Mouse (Mus musculus): ENCODE data around the gene Bmpr2.

Bmpr2 gene

DNA sequence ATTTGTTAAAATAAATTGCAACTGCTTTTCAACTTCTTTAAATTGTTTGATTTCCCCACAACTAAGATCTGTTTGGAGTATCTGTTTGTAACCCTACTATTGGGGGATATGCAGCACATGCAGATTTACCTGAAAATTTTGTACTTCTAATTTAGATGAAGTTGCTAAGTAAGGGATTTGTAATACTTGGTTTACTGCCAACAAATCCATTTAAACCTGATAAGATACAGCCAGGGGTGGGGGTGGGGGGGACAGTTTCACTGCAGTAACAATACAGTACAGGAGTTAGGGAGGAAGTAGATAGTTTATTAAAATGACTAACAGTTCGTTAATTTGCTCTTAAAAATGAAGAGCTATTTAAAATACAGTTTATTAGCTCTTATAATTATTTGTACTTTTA is 98.9 kb downstream of the Bmpr2 start:
- TF ChIP-seq GATA4 (IDR thresholded peaks at IDR 0.05; ENCODE audit: insufficient replicate concordance, low read length): no peak

- no peak for TF ChIP-seq GATA4 (IDR thresholded peaks at IDR 0.05; ENCODE audit: insufficient replicate concordance, low read length)
These were observed 104.8 kb downstream of the Bmpr2 start for GRCm38 (mm10) chr1:59868041-59868440.

GRCm38 (mm10) chr1:59874023-59874422 is 110.8 kb downstream of the Bmpr2 start:
- TF ChIP-seq GATA4 (IDR thresholded peaks at IDR 0.05; ENCODE audit: insufficient replicate concordance, low read length): no peak

DNA sequence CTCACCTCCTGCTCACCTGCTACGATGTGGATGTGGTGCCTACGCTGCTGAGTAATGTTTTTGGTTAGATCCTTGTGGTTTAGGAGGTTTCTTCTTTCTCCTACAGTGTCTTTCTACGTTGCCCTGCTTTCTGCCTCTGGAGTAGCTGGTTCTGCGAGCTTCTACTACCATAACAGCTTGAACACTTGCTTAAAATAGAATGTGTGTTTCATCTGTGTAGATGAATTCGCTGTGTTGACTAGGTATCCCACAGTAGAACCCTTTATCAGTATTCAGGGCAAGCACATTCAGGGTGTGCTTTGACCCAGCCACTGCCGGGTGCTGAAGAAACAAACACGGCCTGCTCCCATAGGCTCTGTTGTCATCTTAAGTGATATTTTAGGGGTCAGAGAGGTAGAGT is 114.9 kb downstream of the Bmpr2 start:
- TF ChIP-seq GATA4 (IDR thresholded peaks at IDR 0.05; ENCODE audit: insufficient replicate concordance, low read length): no peak

DNA sequence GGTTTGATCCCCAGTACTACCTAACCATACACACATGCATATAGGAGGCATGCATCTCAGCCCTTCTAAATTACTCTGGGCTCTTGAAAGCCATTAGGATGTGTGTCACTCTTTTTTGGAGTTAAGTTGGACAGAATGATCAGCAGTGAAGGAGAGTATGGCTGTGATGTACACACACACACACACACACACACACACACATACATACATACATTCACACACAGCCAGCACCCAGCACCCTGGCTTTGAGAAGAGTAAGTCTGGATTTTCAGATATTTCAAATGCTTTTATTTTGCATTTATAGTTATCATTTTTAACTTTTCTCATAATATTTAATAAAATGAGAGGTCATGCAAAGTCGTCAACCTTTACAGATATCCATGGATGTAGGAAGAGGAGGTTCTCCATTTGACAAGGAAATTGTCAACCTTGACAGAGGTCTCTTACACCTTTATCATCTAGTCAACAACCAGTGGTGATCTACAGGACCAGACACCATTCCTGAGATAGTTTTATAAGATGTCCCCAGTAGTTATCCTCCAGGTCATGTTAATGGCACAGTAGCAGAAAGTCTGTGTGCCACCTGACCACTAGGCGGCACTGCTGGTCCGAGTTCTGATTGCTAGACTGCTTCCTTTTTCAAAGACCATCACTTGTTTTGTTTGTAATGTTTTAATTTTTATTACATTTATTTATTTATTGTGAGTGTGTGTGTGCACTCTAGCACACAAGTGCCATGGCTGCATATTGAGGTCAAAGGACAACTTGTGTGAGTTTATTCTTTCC is 120.3 kb downstream of the Bmpr2 start:
- TF ChIP-seq GATA4 (IDR thresholded peaks at IDR 0.05; ENCODE audit: insufficient replicate concordance, low read length): no peak

DNA sequence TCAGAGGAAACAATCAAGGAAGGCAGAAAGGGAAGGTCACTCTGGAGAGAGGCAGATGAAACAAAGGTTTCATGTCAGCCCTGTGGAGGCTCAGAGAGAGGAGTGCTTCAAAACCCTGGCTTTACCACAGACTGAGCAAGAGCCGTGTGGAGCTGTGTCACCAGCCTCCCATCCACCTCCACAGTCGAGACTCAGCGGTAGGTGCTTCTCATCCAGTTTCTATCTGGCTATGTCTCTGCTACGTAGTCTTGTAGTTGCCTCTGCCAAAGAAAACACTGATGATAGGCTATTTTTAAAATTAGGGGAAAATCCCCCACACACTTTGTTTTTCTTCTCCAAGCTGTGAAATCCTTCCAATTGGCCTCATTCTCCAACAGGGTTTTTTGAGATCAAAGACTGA is 123.7 kb downstream of the Bmpr2 start:
- no peak for TF ChIP-seq GATA4 (IDR thresholded peaks at IDR 0.05; ENCODE audit: insufficient replicate concordance, low read length)

DNA sequence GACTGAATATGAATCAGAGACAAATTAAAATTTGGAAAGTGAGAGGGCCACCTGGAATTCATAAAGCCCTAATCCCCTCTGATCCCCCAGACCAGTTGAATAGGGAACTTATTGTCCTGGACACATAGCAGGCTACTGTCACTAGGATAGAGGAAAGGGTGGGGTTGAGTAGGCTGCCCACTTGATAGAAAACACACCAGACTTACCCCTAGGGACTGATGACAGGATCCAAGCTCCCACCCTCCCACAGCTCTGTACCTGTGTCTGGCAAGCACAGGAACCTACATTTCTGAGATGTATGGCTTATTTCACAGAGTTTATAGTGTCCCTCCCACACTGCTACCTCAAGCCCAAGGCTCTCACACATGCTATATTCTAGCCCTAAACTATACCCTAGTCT is 124.8 kb downstream of the Bmpr2 start:
- TF ChIP-seq GATA4 (IDR thresholded peaks at IDR 0.05; ENCODE audit: insufficient replicate concordance, low read length): no peak

DNA sequence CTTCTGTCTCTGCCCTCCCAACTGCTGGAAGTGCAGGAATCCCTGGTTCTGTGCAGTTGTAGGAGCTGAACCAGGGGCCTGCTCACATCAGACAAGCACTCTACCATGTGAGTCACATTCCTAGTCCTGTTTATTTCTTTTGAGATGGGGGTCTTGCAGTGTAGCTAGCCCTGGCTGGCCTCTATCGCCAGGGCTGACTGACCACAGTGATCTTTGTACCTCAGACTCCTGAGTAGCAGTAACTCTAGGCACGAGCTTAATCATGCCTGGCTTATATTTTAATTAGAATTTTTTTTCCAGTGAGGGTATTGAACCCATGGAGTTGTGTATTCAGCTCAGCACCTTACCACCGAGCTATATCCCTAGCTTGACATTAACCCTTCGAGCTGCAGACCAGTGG is 128.0 kb downstream of the Bmpr2 start:
- TF ChIP-seq GATA4 (IDR thresholded peaks at IDR 0.05; ENCODE audit: insufficient replicate concordance, low read length): no peak

DNA sequence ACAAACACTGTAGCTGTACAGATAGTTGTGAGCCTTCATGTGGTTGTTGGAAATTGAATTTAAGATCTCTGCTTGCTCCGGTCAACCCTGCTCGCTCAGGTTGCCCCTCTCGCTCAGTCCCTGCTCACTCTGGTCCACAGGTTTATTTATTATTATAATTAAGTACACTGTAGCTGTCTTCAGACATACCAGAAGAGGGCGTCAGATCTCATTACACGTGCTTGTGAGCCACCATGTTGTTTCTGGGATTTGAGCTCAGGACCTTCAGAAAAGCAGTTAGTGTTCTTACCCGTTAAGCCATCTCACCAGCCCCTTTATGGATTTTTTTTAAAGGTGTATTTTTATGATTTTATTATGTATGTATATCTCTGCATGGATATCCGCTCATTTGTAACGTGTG is 129.6 kb downstream of the Bmpr2 start:
- TF ChIP-seq GATA4 (IDR thresholded peaks at IDR 0.05; ENCODE audit: insufficient replicate concordance, low read length): no peak

DNA sequence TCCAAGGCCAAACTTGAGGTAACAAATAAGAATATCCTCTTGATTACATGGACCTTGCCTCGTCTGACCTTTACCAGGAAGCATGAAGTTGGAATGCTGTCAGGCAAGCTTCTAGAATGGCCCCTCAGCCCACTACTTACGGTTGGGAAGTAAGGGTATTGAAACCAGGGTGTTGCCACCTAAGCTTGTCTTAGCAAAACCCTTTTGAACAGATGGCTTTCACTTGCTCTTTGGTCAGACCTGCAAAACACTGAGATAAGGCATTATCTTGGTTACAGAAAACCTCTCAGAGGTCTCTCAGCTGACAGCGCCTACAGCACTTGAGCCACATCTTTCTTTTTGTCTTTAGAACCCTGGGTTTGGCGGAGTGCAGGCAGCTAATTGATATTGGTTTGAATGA is 130.8 kb downstream of the Bmpr2 start:
- no peak for TF ChIP-seq GATA4 (IDR thresholded peaks at IDR 0.05; ENCODE audit: insufficient replicate concordance, low read length)

- no peak for TF ChIP-seq GATA4 (IDR thresholded peaks at IDR 0.05; ENCODE audit: insufficient replicate concordance, low read length)
These were observed 132.3 kb downstream of the Bmpr2 start for GRCm38 (mm10) chr1:59895456-59895855.

DNA sequence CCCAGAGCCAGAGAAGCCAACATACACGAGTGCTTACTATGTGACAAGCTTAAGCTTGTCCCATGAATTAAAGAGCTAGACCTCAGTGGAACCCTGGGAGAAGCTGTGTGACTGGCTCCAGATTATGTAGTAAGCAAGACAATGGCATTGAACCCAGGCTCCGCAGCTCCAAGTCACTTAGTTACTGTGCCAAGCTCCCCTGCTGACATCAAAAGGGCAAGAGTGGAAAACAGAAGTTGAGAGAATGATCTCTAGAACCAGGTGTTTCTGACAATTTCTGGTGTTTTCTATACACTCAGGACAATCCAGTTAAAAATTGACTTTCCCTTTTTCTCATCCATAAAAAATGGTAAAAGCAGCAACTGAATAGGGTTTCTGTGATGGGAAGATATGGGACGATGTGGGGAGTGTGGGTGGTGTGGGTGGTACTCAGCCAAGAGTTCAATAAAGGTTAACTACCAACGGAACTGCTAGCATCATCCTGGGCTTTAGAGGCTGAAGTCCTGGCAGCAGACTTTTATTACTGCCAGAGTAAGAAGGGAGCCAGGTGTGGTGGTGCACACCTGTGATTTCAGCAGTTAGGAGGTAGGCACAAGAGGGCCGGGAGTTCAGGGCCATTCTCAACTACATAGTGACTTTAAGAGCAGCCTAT is 134.1 kb downstream of the Bmpr2 start:
- no peak for TF ChIP-seq GATA4 (IDR thresholded peaks at IDR 0.05; ENCODE audit: insufficient replicate concordance, low read length)

- TF ChIP-seq GATA4 (IDR thresholded peaks at IDR 0.05; ENCODE audit: insufficient replicate concordance, low read length): peak; percentile 91
These were observed 136.5 kb downstream of the Bmpr2 start for GRCm38 (mm10) chr1:59899679-59900078.

DNA sequence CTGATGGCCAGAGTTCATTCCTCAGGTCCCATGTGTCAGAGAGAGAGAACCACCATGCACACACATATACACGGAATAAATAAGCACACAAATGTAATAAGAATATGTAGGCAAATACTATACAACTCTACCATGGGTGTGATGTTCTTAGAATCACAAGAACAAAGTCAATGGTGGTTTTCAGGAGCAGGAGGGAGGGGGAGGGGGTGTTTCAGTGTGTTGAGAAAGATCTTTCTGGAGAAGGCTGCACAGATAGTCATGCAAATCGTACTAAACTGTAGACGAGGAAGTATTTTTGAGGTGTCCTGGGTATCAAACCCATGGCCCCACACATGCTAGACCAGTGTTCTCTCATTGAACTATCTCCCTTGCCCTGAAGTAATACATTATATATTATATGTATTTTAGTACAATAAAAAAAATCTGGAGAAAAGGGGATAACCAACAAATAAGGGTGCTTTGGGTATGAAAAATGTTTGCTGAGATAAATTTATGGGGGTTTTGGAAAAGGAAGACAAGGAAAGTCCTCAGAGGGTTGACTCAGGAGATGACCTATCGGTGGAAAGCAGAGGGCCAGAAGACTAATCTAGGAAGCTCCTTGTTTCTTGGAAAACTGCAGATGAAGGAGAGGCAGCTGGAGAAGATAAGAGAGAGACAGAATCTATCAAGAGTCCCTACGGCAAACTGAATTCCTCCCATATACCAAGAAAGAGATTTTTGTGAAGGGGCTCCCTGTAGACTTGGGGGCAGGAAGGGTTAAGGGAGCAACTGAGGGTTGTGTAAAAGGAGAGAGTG is 138.1 kb downstream of the Bmpr2 start:
- no peak for TF ChIP-seq GATA4 (IDR thresholded peaks at IDR 0.05; ENCODE audit: insufficient replicate concordance, low read length)

- TF ChIP-seq GATA4 (IDR thresholded peaks at IDR 0.05; ENCODE audit: insufficient replicate concordance, low read length): peak; percentile 54; the same call in 1 of the 2 replicates
These were observed 139.4 kb downstream of the Bmpr2 start for GRCm38 (mm10) chr1:59902634-59903033.

Measured in liver, adult (tissue).